Mouse (Mus musculus): ENCODE measurements at regions not wholly inside any gene's neighbourhood (a gene's known extent, or its start where the extent isn't known, plus 50 kb on each side); places are given as distances from the start of the nearest gene placed in this dataset.

GRCm38 (mm10) chr19:24622776-24623175, 51.0 kb upstream of the Tmem252 start:
- no peak for DNase-seq (ENCODE audit: low spot score in 2 of 2)

- DNase-seq (ENCODE audit: low spot score in 2 of 2) = no peak
These were observed 51.5 kb upstream of the Tmem252 start for GRCm38 (mm10) chr19:24622309-24622708.

GRCm38 (mm10) chr19:24621610-24622220, 52.1 kb upstream of the Tmem252 start:
- peak in 1 of 2 experiments; percentile 60 for DNase-seq (ENCODE audit: low spot score in 2 of 2)

GRCm38 (mm10) chr19:24615762-24616310, 58.0 kb upstream of the Tmem252 start:
- no peak for DNase-seq (ENCODE audit: low spot score in 2 of 2)

- no peak for DNase-seq (ENCODE audit: low spot score in 2 of 2)
These were observed 52.2 kb upstream of the Pip5k1b start for GRCm38 (mm10) chr19:24607884-24608283.

- DNase-seq (ENCODE audit: low spot score in 2 of 2) = no peak
These were observed 50.8 kb upstream of the Pip5k1b start for GRCm38 (mm10) chr19:24606390-24606976.
